ENCODE assay signal across 8 mouse cellular contexts in genomic region chr17:35917463-35918251, GRCm38 (mm10). TPM values are rescaled to one million over a fixed set of nuclear protein-coding genes. Genes with fewer than 3 reads are reported as not detected.
DNase-seq lines count a peak whose midpoint lies in the region; ATAC-seq and TF ChIP-seq lines count a peak whose summit lies in the region.

No protein-coding gene starts in this region.

- peaks cover 11% of the 10 kb centered on the region for H3K36me3 ChIP-seq in kidney, adult 2 months (ENCODE audit: control insufficient read depth, insufficient read depth, low read length)
- H3K36me3 ChIP-seq in liver, embryonic 14.5 days (replicated peaks; ENCODE audit: control insufficient read depth, insufficient read depth, low read depth) = peaks cover 23% of the 10 kb centered on the region
- peaks cover 4% of the 10 kb centered on the region; the same call in 1 of the 2 replicates for H3K36me3 ChIP-seq in neural tube, embryonic 12.5 days

- DNase-seq in right cerebral cortex, postnatal 4 days = peak; percentile 54
- no peak for DNase-seq in right cerebral cortex, postnatal 25 days
- peak; percentile 66 for DNase-seq in cerebellum, adult 8-10 months
- DNase-seq in forelimb bud, embryonic 11.5 days (ENCODE audit: low read depth, low spot score) = peak; percentile 75
- DNase-seq in kidney, adult 2 months = peak; percentile 58
- DNase-seq in liver, embryonic 14.5 days (ENCODE audit: low read depth in 3 of 3, low spot score in 3 of 3) = peak in 1 of 3 experiments; percentile 69
- DNase-seq in ovary, adult 18-20 months (ENCODE audit: low spot score) = no peak

- ATAC-seq in liver, embryonic 14.5 days (ENCODE audit: insufficient read depth) = no peak
- peak; percentile 26; the same call in 1 of the 2 replicates for ATAC-seq in neural tube, embryonic 12.5 days (ENCODE audit: low FRiP score, low read depth)

- H3K4me3 ChIP-seq in kidney, adult 2 months (ENCODE audit: insufficient read depth, low read depth, low read length) = peak overlapping the region; percentile 99
- H3K4me3 ChIP-seq in liver, embryonic 14.5 days (ENCODE audit: insufficient read depth in 1 of 2, low read depth in 2 of 2, low read length in 2 of 2) = peak overlapping the region; percentile 86 to 88
- H3K4me3 ChIP-seq in neural tube, embryonic 12.5 days = peak overlapping the region; percentile 71

- no peaks in the 10 kb centered on the region for H3K27me3 ChIP-seq in kidney, adult 2 months (replicated peaks; ENCODE audit: control insufficient read depth, insufficient read depth, low read length)
- no peaks in the 10 kb centered on the region for H3K27me3 ChIP-seq in liver, embryonic 14.5 days (ENCODE audit: control insufficient read depth, insufficient read depth, low read length)
- no peaks in the 10 kb centered on the region for H3K27me3 ChIP-seq in neural tube, embryonic 12.5 days (replicated peaks)

- peak overlapping the region; percentile 99 for H3K27ac ChIP-seq in kidney, adult 2 months (ENCODE audit: insufficient read depth, low read depth, low read length)
- peak overlapping the region; percentile 97 for H3K27ac ChIP-seq in liver, embryonic 14.5 days
- H3K27ac ChIP-seq in neural tube, embryonic 12.5 days = peak overlapping the region; percentile 96

- WGBS in kidney, adult 2 months = under 1% methylated on average over 13 of the region's 13 CpGs
- whole genome bisulfite sequencing in liver, embryonic 14.5 days (ENCODE audit: insufficient replicate concordance) = 0% methylated on average over 13 of the region's 13 CpGs
- under 1% methylated on average over 13 of the region's 13 CpGs for WGBS in neural tube, embryonic 12.5 days

- TF ChIP-seq EP300 in liver, embryonic 14.5 days (IDR thresholded peaks at IDR 0.05; ENCODE audit: low read depth) = no peak

- peak; percentile 71 for TF ChIP-seq POLR2A in kidney, adult 2 months (IDR thresholded peaks at IDR 0.05; ENCODE audit: low read depth, low read length)

- peaks cover 25% of the 10 kb centered on the region; the same call in 1 of the 2 replicates for H3K4me1 ChIP-seq in kidney, adult 2 months (ENCODE audit: control insufficient read depth, insufficient read depth, low read length)
- H3K4me1 ChIP-seq in liver, embryonic 14.5 days (replicated peaks; ENCODE audit: control insufficient read depth in 2 of 2, insufficient read depth in 2 of 2, low read length in 1 of 2) = peaks cover 22 to 29% of the 10 kb centered on the region in 2 experiments
- peaks cover 34% of the 10 kb centered on the region for H3K4me1 ChIP-seq in neural tube, embryonic 12.5 days

- no peaks in the 10 kb centered on the region for H3K9me3 ChIP-seq in liver, embryonic 14.5 days (ENCODE audit: control insufficient read depth, low read length)
- no peaks in the 10 kb centered on the region for H3K9me3 ChIP-seq in neural tube, embryonic 12.5 days

- peak overlapping the region; percentile 100 for H3K9ac ChIP-seq in liver, embryonic 14.5 days (replicated peaks)
- H3K9ac ChIP-seq in neural tube, embryonic 12.5 days = peak overlapping the region; percentile 98

- peak overlapping the region; percentile 96 for H3K4me2 ChIP-seq in liver, embryonic 14.5 days (ENCODE audit: low read depth)
- H3K4me2 ChIP-seq in neural tube, embryonic 12.5 days (replicated peaks) = peak overlapping the region; percentile 74

- no peak for TF ChIP-seq CTCF in kidney, adult 2 months (conservative IDR thresholded peaks at IDR 0.05; ENCODE audit: insufficient read depth, insufficient read length, low read depth, low read length)
- no peak for TF ChIP-seq CTCF in liver, embryonic 14.5 days (IDR thresholded peaks at IDR 0.05; ENCODE audit: low read depth)

RNA-seq across cellular contexts. Expression of gene Ppp1r10, which starts 1.4 kb away (rescaled TPM):
- 24.3 and 26.6 TPM in 2 replicates for polyA plus RNA-seq in kidney, adult 2 months (2012; rRNA removed)
- 12.3 and 15.6 TPM in 2 replicates for polyA plus RNA-seq in liver, embryonic 14.5 days (2012; rRNA removed)
- 15.4 and 17.4 TPM in 2 replicates for polyA plus RNA-seq in liver, embryonic 14.5 days (2014; fragmentation: Nextera tagmentation; extraction: Ambion mirVana)
- polyA plus RNA-seq in neural tube, embryonic 12.5 days (2016; fragmentation: Nextera tagmentation; extraction: Ambion mirVana) = 60.2 and 61.6 TPM in 2 replicates

RNA-seq across cellular contexts. Expression of gene Mrps18b, which starts 1.5 kb away (rescaled TPM):
- 91.4 and 94.1 TPM in 2 replicates for polyA plus RNA-seq in kidney, adult 2 months (2012; rRNA removed)
- polyA plus RNA-seq in liver, embryonic 14.5 days (2012; rRNA removed) = 42.6 and 51.6 TPM in 2 replicates
- polyA plus RNA-seq in liver, embryonic 14.5 days (2014; fragmentation: Nextera tagmentation; extraction: Ambion mirVana) = 73.8 and 74.1 TPM in 2 replicates
- polyA plus RNA-seq in neural tube, embryonic 12.5 days (2016; fragmentation: Nextera tagmentation; extraction: Ambion mirVana) = 55.3 and 56.1 TPM in 2 replicates

RNA-seq across cellular contexts. Expression of gene Atat1, which starts 7.8 kb away (rescaled TPM):
- polyA plus RNA-seq in kidney, adult 2 months (2012; rRNA removed) = 42.9 and 54.6 TPM in 2 replicates
- polyA plus RNA-seq in liver, embryonic 14.5 days (2012; rRNA removed) = 8.5 and 8.7 TPM in 2 replicates
- 3.3 and 5.8 TPM in 2 replicates for polyA plus RNA-seq in liver, embryonic 14.5 days (2014; fragmentation: Nextera tagmentation; extraction: Ambion mirVana)
- 299 and 304 TPM in 2 replicates for polyA plus RNA-seq in neural tube, embryonic 12.5 days (2016; fragmentation: Nextera tagmentation; extraction: Ambion mirVana)

RNA-seq across cellular contexts. Expression of gene 2310061I04Rik, which starts 20.4 kb away (rescaled TPM):
- 118 and 132 TPM in 2 replicates for polyA plus RNA-seq in kidney, adult 2 months (2012; rRNA removed)
- 14.4 and 18.3 TPM in 2 replicates for polyA plus RNA-seq in liver, embryonic 14.5 days (2012; rRNA removed)
- 10.6 and 10.9 TPM in 2 replicates for polyA plus RNA-seq in liver, embryonic 14.5 days (2014; fragmentation: Nextera tagmentation; extraction: Ambion mirVana)
- 26.8 and 30.3 TPM in 2 replicates for polyA plus RNA-seq in neural tube, embryonic 12.5 days (2016; fragmentation: Nextera tagmentation; extraction: Ambion mirVana)

RNA-seq across cellular contexts. Expression of gene Dhx16, which starts 38.0 kb away (rescaled TPM):
- polyA plus RNA-seq in kidney, adult 2 months (2012; rRNA removed) = 50.1 and 65.0 TPM in 2 replicates
- polyA plus RNA-seq in liver, embryonic 14.5 days (2012; rRNA removed) = 44.8 and 46.0 TPM in 2 replicates
- 25.5 and 30.2 TPM in 2 replicates for polyA plus RNA-seq in liver, embryonic 14.5 days (2014; fragmentation: Nextera tagmentation; extraction: Ambion mirVana)
- polyA plus RNA-seq in neural tube, embryonic 12.5 days (2016; fragmentation: Nextera tagmentation; extraction: Ambion mirVana) = 43.3 and 45.9 TPM in 2 replicates

Comparison
In these comparisons a context has a peak if more than half of its experiments do, and no peak if none do; other contexts are left out.
1. DNase-seq: peak in right cerebral cortex, postnatal 4 days (single experiment), cerebellum, adult 8-10 months (single experiment), forelimb bud, embryonic 11.5 days (single experiment) and kidney, adult 2 months (single experiment); none in right cerebral cortex, postnatal 25 days (single experiment) and ovary, adult 18-20 months (single experiment).
2. Peak in every context shown above with its lines, with median percentiles within 50 percentile points of each other: H3K27ac ChIP-seq and H3K4me3 ChIP-seq.